Mouse (Mus musculus) ES-E14 (cell line): ENCODE measurements at regions not wholly inside any gene's neighbourhood (a gene's known extent, or its start where the extent isn't known, plus 50 kb on each side); places are given as distances from the start of the nearest gene placed in this dataset.

Source experiments
- DNase-seq: peaks from one replicate; pipeline ENCODE4 v3.0.0-alpha.2; 2013; ENCODE audit warnings: low read depth, low spot score
- H3K27ac ChIP-seq: 2 replicates; pipeline ENCODE4 v1.5.1; 2012; ENCODE audit warnings: low read depth, mild to moderate bottlenecking, low read length, moderate library complexity, mixed read lengths; ENCODE audit not compliant: poor library complexity, insufficient read depth, severe bottlenecking
- H3K36me3 ChIP-seq: 2 replicates; pipeline ENCODE4 v1.6.1; 2012; ENCODE audit warnings: mild to moderate bottlenecking, low read length, moderate library complexity, mixed read lengths; ENCODE audit not compliant: control insufficient read depth, poor library complexity, insufficient read depth, severe bottlenecking
- H3K4me1 ChIP-seq, 2 experiments: fragments of 150-350 bp in 1 of 2; sonication (generic) in 1 of 2; 2 replicates each; pipeline ENCODE4 v1.6.1; 2012; ENCODE audit warnings: low read length in 2 of 2, mild to moderate bottlenecking in 1 of 2, mixed read lengths in 1 of 2; ENCODE audit not compliant: control insufficient read depth in 2 of 2, insufficient read depth in 2 of 2, poor library complexity in 1 of 2
- H3K4me3 ChIP-seq, 2 experiments: fragments of 150-350 bp in 1 of 2; sonication (generic) in 1 of 2; 2 replicates each; pipeline ENCODE4 v1.5.1; 2012; ENCODE audit warnings: low read length in 2 of 2, low read depth in 1 of 2, mild to moderate bottlenecking in 1 of 2, mixed read lengths in 1 of 2; ENCODE audit not compliant: insufficient read depth in 1 of 2, poor library complexity in 1 of 2, severe bottlenecking in 1 of 2
- H3K9ac ChIP-seq: 2 replicates; pipeline ENCODE4 v1.6.1; 2012; ENCODE audit warnings: low read depth, mild to moderate bottlenecking, low read length, mixed read lengths; ENCODE audit not compliant: poor library complexity, insufficient read depth, severe bottlenecking
- H3K9me3 ChIP-seq: fragments of 150-350 bp; sonication (generic); 2 replicates; pipeline ENCODE4 v1.6.1; 2012; ENCODE audit warnings: low read depth, mild to moderate bottlenecking, low read length; ENCODE audit not compliant: control insufficient read depth, insufficient read depth
- CHD2 ChIP-seq: IDR thresholded peaks from 2 replicates; pipeline ENCODE4 v1.6.1; 2014; ENCODE audit warnings: mild to moderate bottlenecking, low read depth, low read length, inconsistent platforms
- HCFC1 ChIP-seq: IDR thresholded peaks from 2 replicates; pipeline ENCODE4 v1.6.1; 2012; ENCODE audit warnings: low read length, inconsistent platforms, borderline replicate concordance; ENCODE audit not compliant: insufficient read depth
- MAFK ChIP-seq: IDR thresholded peaks from 2 replicates; pipeline ENCODE4 v1.6.1; 2014; ENCODE audit warnings: mild to moderate bottlenecking, low read depth, low read length, inconsistent platforms; ENCODE audit not compliant: insufficient read depth
- ZC3H11A ChIP-seq: IDR thresholded peaks from 2 replicates; pipeline ENCODE4 v1.6.1; 2012; ENCODE audit warnings: low read depth, mild to moderate bottlenecking, inconsistent platforms, low read length, borderline replicate concordance
- ZNF384 ChIP-seq: IDR thresholded peaks from 2 replicates; pipeline ENCODE4 v1.6.1; 2012; ENCODE audit warnings: low read depth, low read length, inconsistent platforms
- in situ Hi-C, 2 experiments: fragments of 600-800 bp; cut with MboI; formaldehyde crosslinking; loops; one replicate each; pipeline ENCODE4 v1.15.1; 2025; ENCODE audit warnings: low sequenced_read_pairs in 2 of 2, inconsistent platforms in 1 of 2; ENCODE audit not compliant: unreplicated experiment in 2 of 2

- no peak for DNase-seq
- no peaks in the 10 kb centered on the region for H3K4me1 ChIP-seq
- H3K36me3 ChIP-seq = no peaks in the 10 kb centered on the region
- in situ Hi-C loops = loop anchor here in 1 of 2 experiments (5.0 to 10.0 kb wide), 2 partner anchors 69 to 617 kb away; no protein-coding TSS in a partner anchor
- TF ChIP-seq ZC3H11A (no peak), ZNF384 (no peak), HCFC1 (no peak), CHD2 (no peak)
- no peaks in the 10 kb centered on the region for H3K9me3 ChIP-seq
- no peak overlapping the region for H3K4me3 ChIP-seq
- H3K9ac ChIP-seq = no peak overlapping the region
- no peak overlapping the region for H3K27ac ChIP-seq
Measured at GRCm38 (mm10) chr16:58281474-58281873, 126.8 kb upstream of the Dcbld2 start.

DNA sequence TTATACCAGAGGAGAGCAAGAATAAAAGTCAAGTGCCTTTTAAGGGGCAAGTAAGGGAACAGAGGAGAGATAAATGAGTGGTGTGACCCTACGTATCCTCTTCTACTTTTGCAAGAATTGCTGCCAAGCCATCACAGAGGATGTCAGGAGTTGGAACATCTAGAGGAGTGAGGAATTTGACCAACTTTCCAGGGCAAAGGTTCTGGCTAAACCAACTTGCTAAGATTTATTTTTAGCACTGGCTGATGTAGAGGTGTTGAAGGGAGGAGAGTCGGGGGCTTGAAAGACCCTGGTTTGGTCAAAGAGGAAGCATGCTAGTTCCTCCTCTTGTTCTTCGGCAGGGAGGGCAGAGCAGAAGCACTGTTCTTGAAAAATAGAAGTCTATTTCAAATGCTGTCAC lies 113.8 kb upstream of the Dcbld2 start:
- in situ Hi-C loops = no loop called here
- no peak overlapping the region for H3K4me3 ChIP-seq
- DNase-seq = no peak
- no peak overlapping the region for H3K9ac ChIP-seq
- H3K36me3 ChIP-seq = no peaks in the 10 kb centered on the region
- H3K27ac ChIP-seq = no peak overlapping the region
- TF ChIP-seq HCFC1 = no peak
- no peak for TF ChIP-seq ZC3H11A
- TF ChIP-seq CHD2 = no peak
- TF ChIP-seq MAFK = no peak
- no peak for TF ChIP-seq ZNF384
- no peaks in the 10 kb centered on the region for H3K4me1 ChIP-seq
- H3K9me3 ChIP-seq = no peaks in the 10 kb centered on the region

DNA sequence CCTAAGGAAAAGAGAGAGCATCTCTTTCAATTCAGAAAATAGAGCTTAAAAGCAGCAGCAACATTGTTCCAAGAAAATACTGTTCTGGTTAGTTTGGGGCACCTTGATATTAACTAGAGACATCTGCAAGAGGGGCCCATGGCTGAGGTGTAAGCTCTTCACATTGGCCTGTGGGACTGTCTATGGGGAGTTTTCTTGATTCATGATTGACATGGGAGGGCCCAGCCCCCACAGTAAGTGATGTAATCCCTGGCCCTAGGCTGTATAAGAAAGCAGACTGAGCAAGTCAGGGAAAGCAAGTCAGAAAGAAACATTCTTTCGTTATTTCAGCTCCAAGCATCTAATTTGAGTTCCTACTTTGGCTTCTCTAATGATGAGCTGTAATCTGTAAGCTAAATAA lies 113.1 kb upstream of the Dcbld2 start:
- in situ Hi-C loops = no loop called here
- no peak for DNase-seq
- Histone ChIP-seq H3K9me3 (no peaks in the 10 kb centered on the region), H3K4me3 (no peak overlapping the region), H3K36me3 (no peaks in the 10 kb centered on the region), H3K27ac (no peak overlapping the region), H3K4me1 (no peaks in the 10 kb centered on the region), H3K9ac (no peak overlapping the region)
- TF ChIP-seq CHD2 (no peak), MAFK (no peak), ZNF384 (no peak), ZC3H11A (no peak), HCFC1 (no peak)

- in situ Hi-C loops = no loop called here
- Histone ChIP-seq H3K9ac (no peak overlapping the region), H3K4me3 (no peak overlapping the region), H3K9me3 (no peaks in the 10 kb centered on the region), H3K27ac (no peak overlapping the region), H3K36me3 (no peaks in the 10 kb centered on the region), H3K4me1 (no peaks in the 10 kb centered on the region)
- peak; percentile 49 for DNase-seq
- TF ChIP-seq CHD2 = no peak
- TF ChIP-seq ZC3H11A = peak; percentile 29; the same call in 1 of the 2 replicates
Measured at GRCm38 (mm10) chr16:58299495-58299894, 108.7 kb upstream of the Dcbld2 start.

DNA sequence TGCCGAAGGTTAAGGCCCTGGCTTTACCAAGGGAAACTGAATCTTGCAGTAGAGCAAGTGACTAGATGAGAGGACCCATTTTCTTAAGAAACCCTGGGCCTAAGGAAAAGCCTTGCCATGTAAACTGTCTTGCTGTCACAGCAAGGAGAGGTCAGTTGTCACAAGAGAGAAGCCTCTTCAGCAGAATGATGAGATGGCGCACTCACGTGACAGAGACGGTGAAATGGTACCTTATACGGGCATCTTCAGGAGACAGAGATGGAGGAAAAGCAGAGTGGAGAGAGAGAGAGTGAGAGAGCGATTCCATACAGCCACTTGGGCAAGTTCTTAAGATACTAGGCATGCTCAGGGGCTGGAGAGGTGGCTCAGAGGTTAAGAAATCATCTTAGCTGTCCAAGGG lies 108.1 kb upstream of the Dcbld2 start:
- Histone ChIP-seq H3K27ac (no peak overlapping the region), H3K4me1 (no peaks in the 10 kb centered on the region), H3K9ac (no peak overlapping the region), H3K4me3 (no peak overlapping the region), H3K9me3 (no peaks in the 10 kb centered on the region), H3K36me3 (no peaks in the 10 kb centered on the region)
- in situ Hi-C loops = no loop called here
- no peak for TF ChIP-seq MAFK
- no peak for TF ChIP-seq ZC3H11A
- TF ChIP-seq ZNF384 = no peak
- TF ChIP-seq CHD2 = no peak
- no peak for TF ChIP-seq HCFC1
- no peak for DNase-seq
